Mouse (Mus musculus) limb, embryonic 11.5 days (tissue): ENCODE data around the gene Aym1. TPM values are rescaled to one million over a fixed set of nuclear protein-coding genes. Genes with fewer than 3 reads are reported as not detected.

Experiments used
- ATAC-seq: fragments of 200-750 bp; cut with Nextera tagmentation; 2 replicates; pipeline ENCODE4 v1.8.0; 2017; ENCODE audit warnings: low read depth; ENCODE audit not compliant: insufficient number of reproducible peaks, low FRiP score, low TSS enrichment
- DNase-seq: peaks from one replicate; pipeline ENCODE4 v3.0.0-alpha.2; 2015; ENCODE audit warnings: low spot score
- H3K27ac ChIP-seq: fragments of 300-500 bp; sonication (generic); replicated peaks from 2 replicates; pipeline ENCODE4 v1.5.1; 2014; ENCODE audit warnings: low read depth, mild to moderate bottlenecking, low read length
- H3K27me3 ChIP-seq: fragments of 300-500 bp; sonication (generic); 2 replicates; pipeline ENCODE4 v1.6.1; 2014; ENCODE audit warnings: mild to moderate bottlenecking, low read length, mixed read lengths; ENCODE audit not compliant: control insufficient read depth, insufficient read depth
- H3K36me3 ChIP-seq: fragments of 300-500 bp; sonication (generic); 2 replicates; pipeline ENCODE4 v1.6.1; 2014; ENCODE audit warnings: mild to moderate bottlenecking, low read length, moderate library complexity, mixed read lengths; ENCODE audit not compliant: control insufficient read depth, insufficient read depth
- H3K4me1 ChIP-seq: fragments of 300-500 bp; sonication (generic); 2 replicates; pipeline ENCODE4 v1.6.1; 2014; ENCODE audit warnings: low read length, mixed read lengths; ENCODE audit not compliant: control insufficient read depth, insufficient read depth
- H3K4me2 ChIP-seq: fragments of 300-500 bp; sonication (generic); 2 replicates; pipeline ENCODE4 v1.6.1; 2014; ENCODE audit warnings: low read depth, mild to moderate bottlenecking, moderate library complexity; ENCODE audit not compliant: severe bottlenecking
- H3K4me3 ChIP-seq: fragments of 300-500 bp; sonication (generic); 2 replicates; pipeline ENCODE4 v1.5.1; 2014; ENCODE audit warnings: low read depth, low read length
- H3K9ac ChIP-seq: fragments of 300-500 bp; sonication (generic); 2 replicates; pipeline ENCODE4 v1.6.1; 2014; ENCODE audit warnings: mild to moderate bottlenecking, low read length
- H3K9me3 ChIP-seq: fragments of 300-500 bp; sonication (generic); 2 replicates; pipeline ENCODE4 v1.6.1; 2016; ENCODE audit warnings: low read length; ENCODE audit not compliant: control insufficient read depth
- WGBS: fragments of 180-500 bp; shearing (Covaris S2); extraction: QIAGEN DNeasy Blood & Tissue Kit; methylation state at CpG from one replicate; pipeline ENCODE4 v1.1.7; 2014; 5-methylcytosine and 5-hydroxymethylcytosine counted together
- microRNA-seq: library from miRNA; unstranded; fragments of <30 nt; microRNA quantifications from one replicate; pipeline ENCODE4, GENCODE M21; 2016
- polyA plus RNA-seq: library from polyadenylated mRNA; unstranded; fragments of >200 nt; fragmentation: Nextera tagmentation; extraction: Ambion mirVana; gene quantifications from 2 replicates; pipeline ENCODE4 v1.2.1, GENCODE M21; 2014

Gene Aym1
- polyA plus RNA-seq, 1 experiment from 2014 or later: not detected

DNA sequence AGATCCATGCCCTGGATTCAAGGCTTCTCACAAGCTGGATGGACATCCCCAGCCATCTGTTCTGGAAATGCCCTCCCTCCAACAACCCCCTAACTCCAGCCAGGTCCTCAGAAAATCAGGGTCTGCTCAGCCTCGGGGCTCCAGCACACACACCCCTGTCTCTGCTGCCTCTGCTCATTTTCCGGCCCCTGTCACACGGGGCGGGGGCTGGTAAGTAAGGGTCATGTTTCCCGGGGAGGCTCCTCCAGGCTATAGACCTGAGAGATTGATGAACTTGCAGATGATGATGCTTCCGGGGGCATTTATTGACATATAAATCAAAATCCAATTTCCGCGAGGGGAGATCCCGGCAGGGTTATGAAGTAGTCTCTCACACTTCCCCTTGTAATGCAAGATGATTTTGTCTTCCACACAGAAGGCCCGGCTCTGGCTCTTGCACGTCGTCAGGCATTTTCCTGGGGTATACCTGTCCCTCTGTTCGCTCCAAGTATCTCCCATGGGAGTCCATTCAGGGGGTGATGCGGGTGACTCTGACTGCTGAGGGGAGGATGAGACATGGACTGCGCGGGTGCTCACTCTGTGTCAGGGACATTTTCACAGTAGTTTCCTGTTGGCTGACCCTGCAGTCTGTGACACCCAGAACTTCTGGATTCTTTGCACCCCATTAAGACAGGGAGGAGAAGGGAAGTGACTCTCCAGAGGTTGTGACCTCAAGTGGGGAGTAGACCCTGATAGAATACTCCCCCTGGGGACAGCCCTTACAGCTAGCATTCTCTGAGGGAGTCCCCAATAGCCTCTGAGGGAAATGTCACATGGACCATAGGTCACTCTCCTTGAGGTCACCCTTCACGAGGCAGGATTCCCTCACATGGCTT, 40.6 kb downstream of the Aym1 start:
- H3K36me3 ChIP-seq: no peaks in the 10 kb centered on the region
- H3K9me3 ChIP-seq: peaks cover 3% of the 10 kb centered on the region; the same call in 1 of the 2 replicates
- H3K4me3 ChIP-seq: no peak overlapping the region
- ATAC-seq (no peak), DNase-seq (no peak)
- 65% methylated on average over 17 of the region's 17 CpGs for WGBS
- H3K9ac ChIP-seq: no peak overlapping the region
- no peak overlapping the region for H3K27ac ChIP-seq
- no peaks in the 10 kb centered on the region for H3K27me3 ChIP-seq
- H3K4me2 ChIP-seq: no peak overlapping the region
- no peaks in the 10 kb centered on the region; the same call in 1 of the 2 replicates for H3K4me1 ChIP-seq

DNA sequence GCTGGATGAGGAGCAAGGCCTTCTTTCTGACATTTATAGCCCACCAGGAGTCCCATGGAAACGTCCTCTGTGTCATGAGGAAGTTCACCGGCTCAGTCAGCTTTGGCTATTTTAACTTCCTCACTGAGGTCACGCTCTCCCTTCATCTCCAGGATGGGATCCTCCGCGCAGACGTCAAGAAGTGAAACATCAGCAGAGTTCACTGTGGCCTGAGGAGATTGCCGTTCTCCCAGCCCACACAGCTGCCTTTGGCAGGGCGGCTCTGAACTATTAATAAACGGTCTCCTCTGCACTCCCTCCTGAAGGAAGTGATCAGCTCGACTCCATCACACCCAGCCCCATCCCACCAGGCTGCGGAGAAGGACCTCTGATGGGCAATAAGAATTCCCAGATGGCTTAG, 45.6 kb downstream of the Aym1 start:
- H3K9me3 ChIP-seq: peaks cover 3% of the 10 kb centered on the region; the same call in 1 of the 2 replicates
- H3K4me2 ChIP-seq: no peak overlapping the region
- no peaks in the 10 kb centered on the region for H3K4me1 ChIP-seq
- no peak for ATAC-seq
- H3K27ac ChIP-seq: no peak overlapping the region
- no peak overlapping the region for H3K9ac ChIP-seq
- no peaks in the 10 kb centered on the region for H3K27me3 ChIP-seq
- WGBS: 66% methylated on average over 11 of the region's 11 CpGs
- no peak overlapping the region for H3K4me3 ChIP-seq
- no peak for DNase-seq
- no peaks in the 10 kb centered on the region for H3K36me3 ChIP-seq

DNA sequence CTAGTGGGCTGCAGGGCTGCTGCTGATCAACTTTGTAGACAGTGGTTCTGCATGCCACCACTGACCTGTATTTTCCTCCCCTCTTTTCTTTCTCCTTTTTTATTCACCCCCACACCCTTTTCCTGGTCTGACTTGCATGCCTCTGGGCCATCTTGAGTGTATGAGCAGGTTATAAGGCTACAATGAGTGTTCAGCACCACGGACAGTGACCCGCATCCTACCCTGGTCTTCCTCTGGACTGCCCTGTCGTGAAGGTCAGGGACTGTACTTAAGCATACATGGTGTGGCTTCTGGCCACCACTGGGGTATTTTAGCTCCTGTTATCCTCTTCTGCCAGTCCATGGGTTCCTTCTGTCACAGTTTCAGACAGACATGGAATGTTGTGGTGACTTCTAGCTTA, 50.3 kb downstream of the Aym1 start:
- Histone ChIP-seq H3K36me3 (no peaks in the 10 kb centered on the region), H3K27me3 (no peaks in the 10 kb centered on the region), H3K4me3 (no peak overlapping the region), H3K4me1 (no peaks in the 10 kb centered on the region), H3K4me2 (no peak overlapping the region), H3K9me3 (no peaks in the 10 kb centered on the region), H3K9ac (no peak overlapping the region), H3K27ac (no peak overlapping the region)
- ATAC-seq: no peak
- WGBS: 5% methylated on average over 3 of the region's 3 CpGs
- DNase-seq: peak; percentile 87

Small RNAs within 50 kb of the gene (microRNA-seq; reads per million reads assigned to microRNA genes)
- not detected for gene Mir7229
- not detected for gene Mir7230

Other genes starting within 250 kb of the Aym1 start
- gene 2900026A02Rik, start 136.1 kb upstream of the Aym1 start, polyA plus RNA-seq: 1.3 and 1.7 TPM in 2 replicates
- gene Tmem211, start 130.4 kb upstream of the Aym1 start, polyA plus RNA-seq: not detected in 2 replicates
- gene Sgsm1, start 46.5 kb upstream of the Aym1 start, polyA plus RNA-seq: 7.7 and 9.1 TPM in 2 replicates
- gene Wscd2, start 133.0 kb downstream of the Aym1 start, polyA plus RNA-seq: 2.0 and 2.9 TPM in 2 replicates